In the genomic region with DNA sequence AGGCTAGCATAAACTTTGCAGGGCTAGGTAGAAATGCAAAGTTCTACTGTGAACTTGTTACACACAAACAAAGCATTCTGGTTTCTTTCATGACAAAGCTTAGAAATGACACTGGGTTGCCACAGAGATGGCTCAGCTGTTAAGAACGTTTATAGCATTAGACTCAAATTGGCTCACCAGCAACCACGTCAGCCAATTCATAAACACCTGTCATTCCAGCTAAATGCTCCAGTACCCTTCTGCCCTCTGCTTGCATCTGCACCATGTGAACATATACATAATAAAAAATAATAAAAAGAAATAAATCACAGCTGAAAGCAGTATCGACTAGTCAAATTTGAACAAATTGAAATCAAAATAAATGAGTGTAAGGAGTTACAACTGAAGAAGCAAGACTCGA, we compare ENCODE assay signal across 22 mouse cellular contexts.
"Had no signal": no experiment of that assay in that cellular context is flagged by ENCODE, and none has a peak within 500 bp of the region (broad histone marks: within the 10 kb centered on the region; RNA-seq: fewer than 3 reads in every experiment).

No protein-coding gene starts in this region.

- H3K27me3 ChIP-seq: liver, embryonic 13.5 days; liver, embryonic 15.5 days; megakaryocyte, embryonic 14.5 days had no signal

- H3K4me3 ChIP-seq: limb, embryonic 10.5 days; limb, embryonic 12.5 days; limb, embryonic 13.5 days; limb, embryonic 15.5 days; liver, embryonic 12.5 days; liver, embryonic 13.5 days; liver, embryonic 15.5 days; lung, embryonic 15.5 days; megakaryocyte, embryonic 14.5 days; midbrain, embryonic 10.5 days; midbrain, embryonic 12.5 days; midbrain, embryonic 13.5 days; midbrain, embryonic 15.5 days; neural tube, embryonic 12.5 days had no signal

- H3K4me2 ChIP-seq: limb, embryonic 12.5 days; limb, embryonic 13.5 days; limb, embryonic 15.5 days; liver, embryonic 11.5 days; liver, embryonic 12.5 days; liver, embryonic 13.5 days; liver, embryonic 15.5 days; lung, embryonic 14.5 days; lung, embryonic 15.5 days; midbrain, embryonic 11.5 days; midbrain, embryonic 12.5 days; midbrain, embryonic 13.5 days; midbrain, embryonic 15.5 days; neural tube, embryonic 12.5 days had no signal

- H3K9me3 ChIP-seq: limb, embryonic 10.5 days; limb, embryonic 12.5 days; limb, embryonic 13.5 days; limb, embryonic 15.5 days; liver, embryonic 12.5 days; liver, embryonic 13.5 days; liver, embryonic 15.5 days; lung, embryonic 15.5 days; megakaryocyte, embryonic 14.5 days; midbrain, embryonic 10.5 days; midbrain, embryonic 12.5 days; midbrain, embryonic 13.5 days; midbrain, embryonic 15.5 days; neural tube, embryonic 12.5 days had no signal

- H3K9ac ChIP-seq: limb, embryonic 12.5 days; limb, embryonic 13.5 days; limb, embryonic 15.5 days; liver, embryonic 12.5 days; liver, embryonic 13.5 days; liver, embryonic 14.5 days; liver, embryonic 15.5 days; liver, postnatal 0 days; lung, embryonic 14.5 days; lung, embryonic 15.5 days; midbrain, embryonic 12.5 days; midbrain, embryonic 13.5 days; midbrain, embryonic 15.5 days; neural tube, embryonic 12.5 days had no signal

- ATAC-seq: liver, embryonic 12.5 days; liver, postnatal 0 days; lung, postnatal 0 days; midbrain, embryonic 13.5 days; midbrain, embryonic 15.5 days; midbrain, embryonic 16.5 days had no signal

- H3K4me1 ChIP-seq: limb, embryonic 10.5 days; limb, embryonic 12.5 days; limb, embryonic 13.5 days; limb, embryonic 15.5 days; liver, embryonic 12.5 days; liver, embryonic 15.5 days; lung, embryonic 15.5 days; midbrain, embryonic 10.5 days; midbrain, embryonic 12.5 days; midbrain, embryonic 13.5 days; midbrain, embryonic 15.5 days; neural tube, embryonic 12.5 days had no signal

- H3K27ac ChIP-seq: limb, embryonic 10.5 days; limb, embryonic 12.5 days; limb, embryonic 13.5 days; limb, embryonic 15.5 days; liver, embryonic 12.5 days; liver, embryonic 13.5 days; liver, embryonic 14.5 days; liver, embryonic 15.5 days; lung, embryonic 15.5 days; macrophage; midbrain, embryonic 10.5 days; midbrain, embryonic 12.5 days; midbrain, embryonic 13.5 days; midbrain, embryonic 15.5 days; neural tube, embryonic 12.5 days had no signal
